Mouse (Mus musculus) kidney, postnatal 4 days (tissue): Measurements from ENCODE around the gene Ranbp17.

ENCODE experiments used
- DNase-seq, 2 experiments: peaks; one replicate each; pipeline ENCODE4 v3.0.0; 2021; ENCODE audit warnings: mixed read lengths in 2 of 2

The Ranbp17 gene

DNA sequence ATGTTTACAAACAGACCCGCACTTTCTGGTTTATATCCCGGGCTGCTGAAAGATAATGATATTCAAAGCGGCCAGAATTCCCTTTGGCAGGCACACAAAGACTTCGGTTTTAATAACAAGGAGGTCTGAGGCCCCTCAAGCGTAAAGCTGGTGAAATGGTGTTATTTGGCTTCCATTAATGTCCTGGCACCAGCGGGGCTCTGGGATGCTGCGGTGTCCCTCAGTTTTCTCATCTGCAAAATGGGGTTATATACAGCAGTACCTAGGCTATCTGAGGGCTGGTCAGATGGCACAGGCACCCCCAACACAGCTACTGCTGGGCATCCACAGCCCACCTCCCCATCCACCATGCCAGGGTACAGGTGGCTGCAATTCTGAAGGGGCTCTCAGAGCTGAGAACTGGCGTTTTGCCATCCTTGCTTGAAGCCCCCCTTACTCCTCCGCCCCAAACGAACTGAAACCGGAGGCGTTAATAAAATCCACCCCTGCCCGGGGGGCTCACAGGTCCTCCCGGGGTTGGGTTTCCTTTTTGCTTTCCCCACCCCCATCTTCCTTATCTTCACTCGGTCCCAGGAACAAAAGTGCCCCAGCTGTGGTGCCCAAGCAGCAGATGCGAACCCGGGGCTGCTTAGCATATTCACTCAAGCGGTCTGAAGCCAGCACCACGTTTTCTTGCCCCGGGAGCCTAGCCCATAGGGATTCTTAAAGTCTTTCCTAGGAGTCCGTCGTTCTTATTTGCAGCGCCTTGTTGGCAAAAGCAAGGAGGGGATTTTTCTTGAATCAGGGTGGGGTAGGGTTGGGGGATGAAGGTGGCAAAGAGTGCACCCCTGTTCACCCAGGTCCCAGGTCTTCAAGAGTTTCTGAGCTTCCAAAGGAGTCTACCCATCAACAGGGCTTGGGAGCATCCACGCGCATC lies 317.8 kb downstream of the Ranbp17 start:
- no peak for DNase-seq

DNA sequence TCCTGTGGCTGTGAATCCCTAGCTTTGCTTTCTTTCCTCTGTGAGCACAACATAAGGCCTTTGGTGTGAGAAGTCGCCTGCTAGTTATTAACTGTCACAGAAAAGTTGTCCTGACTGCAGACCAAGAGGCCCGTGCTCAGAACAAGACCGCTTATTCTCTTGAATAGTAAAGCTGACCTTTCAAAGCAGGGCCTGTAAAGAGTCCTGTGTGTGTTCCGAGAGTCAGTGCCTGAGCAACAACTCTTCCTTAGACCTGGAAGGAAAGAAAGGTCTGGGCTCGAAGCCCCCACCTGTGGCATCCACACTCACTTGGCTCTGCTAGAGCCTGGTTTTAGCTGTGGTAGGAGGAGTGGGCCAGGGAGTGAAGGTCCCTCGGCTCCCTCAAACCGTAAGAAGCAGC lies 318.5 kb downstream of the Ranbp17 start:
- DNase-seq: no peak

DNA sequence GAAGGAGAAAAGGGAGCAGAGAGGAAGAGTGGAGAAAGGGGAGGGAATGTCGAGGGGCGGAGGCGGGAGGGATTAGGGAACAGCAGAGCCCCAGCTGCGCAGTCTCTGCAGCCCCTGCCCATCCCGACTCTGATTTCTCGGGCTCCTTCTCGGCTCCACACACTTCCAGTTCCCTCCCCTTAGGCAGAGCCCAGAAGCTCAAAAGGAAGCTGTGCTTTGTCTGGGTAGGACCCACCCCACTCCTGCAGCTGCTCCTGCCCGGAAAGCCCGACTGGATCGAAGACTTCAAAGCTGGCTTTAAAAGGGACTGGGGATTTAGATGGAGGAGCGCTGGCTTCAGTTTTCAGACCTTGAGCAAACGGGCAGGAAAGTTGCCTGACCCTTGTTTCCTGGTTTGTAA lies 319.9 kb downstream of the Ranbp17 start:
- no peak for DNase-seq

DNA sequence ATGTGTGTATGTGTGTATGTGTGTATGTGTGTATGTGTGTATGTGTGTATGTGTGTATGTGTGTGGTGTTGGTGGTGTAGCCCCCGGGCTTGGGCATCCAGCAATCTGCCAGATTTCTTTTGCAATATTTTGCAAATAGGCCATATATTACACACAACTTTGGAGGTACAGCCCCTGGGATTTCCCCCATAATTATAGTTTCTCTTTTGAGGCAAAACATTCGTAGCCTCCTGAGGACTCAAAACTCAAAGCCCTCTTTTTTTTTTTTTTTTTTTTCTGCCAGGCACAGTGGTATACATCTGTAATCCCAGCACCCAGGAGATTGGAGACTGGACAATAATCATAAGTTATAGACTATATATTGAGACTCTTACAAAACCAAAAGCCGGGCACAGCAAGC lies 331.7 kb downstream of the Ranbp17 start:
- no peak for DNase-seq

DNA sequence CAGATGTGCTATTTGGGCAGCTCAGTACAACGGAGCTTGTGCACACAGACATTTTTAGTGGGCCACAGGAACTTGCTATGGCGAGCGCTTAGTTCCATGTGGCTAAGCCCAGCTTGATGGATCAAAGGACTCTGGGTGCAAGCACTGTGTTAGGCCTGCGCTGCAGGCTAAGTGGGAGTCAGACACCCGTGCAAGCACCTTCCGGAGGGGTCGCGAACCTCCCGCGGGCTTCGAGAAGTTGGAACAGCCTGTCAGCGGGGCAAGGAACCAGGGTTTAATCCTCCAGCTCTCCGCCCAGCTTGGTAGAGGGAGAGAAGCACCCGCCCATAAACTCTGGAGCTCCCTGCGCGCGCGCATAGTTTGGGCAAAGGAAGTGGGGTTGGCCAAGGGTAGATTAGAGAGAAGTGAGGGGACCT lies 332.8 kb downstream of the Ranbp17 start:
- peak; percentile 44 to 55 for DNase-seq

DNA sequence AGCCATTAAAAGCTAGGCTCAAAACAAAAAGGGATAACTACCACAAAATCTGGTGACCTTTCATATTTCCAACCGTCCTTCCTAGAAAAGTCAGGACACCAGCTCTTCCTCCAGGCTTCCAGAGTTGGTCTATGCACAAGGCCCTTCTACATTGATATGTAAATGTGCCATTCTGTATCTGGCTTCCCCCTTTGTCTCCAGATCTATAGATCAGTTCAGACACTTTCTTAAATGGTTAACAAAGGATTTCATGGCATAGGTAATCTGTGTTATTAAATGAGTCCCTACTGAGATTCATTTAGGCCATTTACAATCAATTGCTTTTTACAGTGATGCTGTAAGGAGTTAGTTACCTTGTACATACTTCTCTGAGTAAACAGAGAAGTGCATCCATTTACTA lies 333.7 kb downstream of the Ranbp17 start:
- no peak for DNase-seq

DNA sequence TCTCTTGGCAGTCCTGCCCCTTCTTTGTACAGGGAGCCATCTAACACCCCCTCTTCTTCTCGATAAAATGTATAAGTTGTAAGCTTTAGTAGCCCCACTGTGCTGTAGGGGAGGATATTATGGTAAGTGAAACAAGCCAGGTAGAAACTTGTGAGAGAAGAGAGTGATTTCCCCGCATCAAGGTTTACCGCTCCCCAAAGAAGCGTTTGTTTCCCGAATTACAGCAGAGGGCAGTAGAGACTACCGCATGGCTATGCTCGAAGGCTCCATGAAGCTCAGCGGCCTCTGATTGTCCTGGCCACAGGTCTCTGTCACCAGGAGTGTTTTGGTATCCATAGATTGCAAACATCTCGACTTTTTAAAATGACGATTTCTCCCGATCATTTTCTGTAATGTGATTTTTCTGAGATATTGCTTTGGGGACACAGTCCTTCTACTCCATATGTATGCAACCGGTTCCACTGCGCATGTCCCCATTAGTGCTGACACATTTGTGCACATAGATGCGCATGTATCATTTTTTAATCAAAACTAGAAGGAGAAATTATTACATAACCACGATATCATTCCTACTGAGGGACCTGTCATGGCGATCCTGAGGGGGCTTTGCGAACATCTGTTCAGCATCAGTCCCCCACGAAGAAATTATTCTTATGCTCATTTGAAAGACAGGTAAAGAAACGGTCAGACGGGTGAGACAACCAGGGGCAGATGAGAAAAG lies 336.9 kb downstream of the Ranbp17 start:
- DNase-seq: peak; percentile 57 to 70

DNA sequence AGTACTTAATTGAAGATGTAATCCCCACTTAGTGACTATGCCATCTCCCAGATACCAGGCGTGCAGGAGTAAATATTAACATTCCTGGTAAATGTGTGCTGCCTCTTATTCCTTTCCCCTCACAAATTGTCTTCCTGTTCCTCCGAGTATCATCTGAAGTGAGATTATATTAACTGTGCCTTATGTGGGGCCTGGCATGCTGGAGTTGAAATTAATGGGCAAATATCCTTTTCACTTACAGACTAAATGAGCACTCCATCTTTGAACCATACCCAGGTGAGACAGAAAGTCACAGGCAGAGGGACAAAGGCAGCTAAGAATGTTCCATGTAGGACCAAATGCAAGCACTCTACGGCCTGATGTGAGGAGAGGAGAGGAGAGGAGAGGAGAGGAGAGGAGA lies 337.8 kb downstream of the Ranbp17 start:
- DNase-seq: no peak

DNA sequence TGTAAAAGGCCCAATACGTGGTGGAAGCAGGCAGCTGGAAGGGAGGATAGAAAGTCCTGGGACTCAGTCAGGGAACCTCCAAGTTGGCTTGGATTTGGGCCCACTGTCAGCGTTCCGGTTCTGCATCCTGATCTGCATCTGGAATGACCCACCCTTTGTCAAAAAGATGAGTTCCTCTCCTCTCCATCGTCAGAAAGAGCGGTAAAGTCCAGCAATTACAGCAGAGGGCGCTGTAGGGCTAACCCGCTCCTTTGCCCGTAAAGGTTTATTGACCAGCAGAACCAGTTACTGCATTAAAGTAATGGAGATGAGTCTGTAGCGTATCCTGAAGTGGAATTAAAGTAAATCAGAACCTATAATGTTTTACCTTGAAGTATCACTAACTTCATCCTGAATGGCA lies 343.1 kb downstream of the Ranbp17 start:
- peak; percentile 74 to 75 for DNase-seq

DNA sequence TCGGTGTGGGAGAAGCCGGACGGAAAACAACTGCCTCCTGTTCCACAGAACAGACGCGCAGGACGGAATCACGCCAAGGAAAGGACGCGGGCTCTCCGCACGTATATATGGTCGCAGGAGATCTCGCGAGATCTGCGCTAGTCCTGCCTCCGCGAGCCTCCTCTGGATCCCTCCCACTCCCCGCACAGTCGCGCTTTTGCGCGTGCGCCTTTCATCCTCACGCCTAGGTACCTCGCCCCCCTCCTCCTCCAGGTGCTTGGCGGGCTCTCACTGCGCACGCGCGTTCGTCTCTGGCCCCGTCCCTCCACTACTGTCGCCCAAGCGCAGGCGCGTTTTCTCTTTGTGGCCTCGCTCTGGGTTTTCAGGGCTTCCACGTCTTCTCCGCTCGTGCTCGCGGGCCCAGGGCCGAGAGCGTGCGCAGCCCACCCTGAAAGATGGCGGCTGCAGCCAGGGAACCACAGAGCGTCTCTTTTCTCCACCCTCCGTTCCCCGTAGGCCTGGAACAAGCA lies 350.5 kb downstream of the Ranbp17 start, which contains the start of gene Npm1:
TSS of gene Npm1 (minus strand) at position 209 of the 509 bp plus-strand sequence.
- peak; percentile 99 to 100 for DNase-seq

DNA sequence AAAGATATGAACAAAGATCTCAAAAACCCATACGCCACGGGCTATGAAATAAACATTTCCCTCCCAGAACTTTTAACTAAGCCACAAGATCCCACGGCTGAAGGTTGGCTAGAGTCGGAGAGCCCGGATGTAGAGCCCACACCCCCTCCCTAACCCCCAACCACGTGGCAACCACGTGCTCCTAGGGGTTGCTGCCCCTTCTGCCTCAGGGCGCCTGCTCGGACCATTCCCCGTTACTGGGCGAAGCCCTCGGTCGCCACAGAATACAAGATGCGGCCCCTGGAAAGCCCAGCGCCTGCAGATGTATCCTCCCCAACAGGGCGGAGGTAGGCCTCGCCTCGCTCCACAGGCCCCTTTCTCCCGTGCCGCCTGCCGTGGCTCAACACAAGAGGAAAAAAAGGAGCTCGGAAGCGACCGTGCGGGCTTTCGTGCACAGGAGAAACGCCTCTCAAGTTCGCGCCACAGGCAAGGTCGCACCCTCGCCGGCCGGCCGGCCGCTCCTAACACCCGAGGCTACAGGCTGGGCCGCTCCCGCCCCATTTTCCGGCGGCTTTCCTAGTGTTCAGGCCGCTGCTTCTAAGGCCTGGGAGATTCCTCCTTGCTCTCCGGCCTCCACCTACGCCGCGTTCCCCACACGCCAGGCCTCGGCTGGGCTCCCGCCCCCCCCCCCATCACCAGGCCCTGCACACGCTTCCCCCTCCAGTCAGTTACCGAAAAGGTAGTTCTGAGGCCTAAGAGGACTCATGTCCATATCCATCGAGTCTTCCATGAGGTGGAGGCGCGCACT lies 351.1 kb downstream of the Ranbp17 start:
- DNase-seq: peak; percentile 81 to 87
